Mouse (Mus musculus) MEL (cell line): Measurements from ENCODE around the gene Mre11a.

ENCODE experiments used
- CTCF ChIP-seq, 3 experiments: IDR thresholded peaks in 2 of 3; conservative IDR thresholded peaks in 1 of 3; 2 replicates each; pipeline ENCODE4 v1.5.1; 2011 to 2012; ENCODE audit warnings: low read length in 3 of 3, low read depth in 2 of 3, mild to moderate bottlenecking in 2 of 3, improper control_type of control experiment in 1 of 3, inconsistent platforms in 1 of 3, mixed read lengths in 1 of 3, moderate library complexity in 1 of 3; ENCODE audit not compliant: control insufficient read depth in 1 of 3, insufficient read depth in 1 of 3, poor library complexity in 1 of 3, severe bottlenecking in 1 of 3
- ETS1 ChIP-seq: IDR thresholded peaks from 2 replicates; pipeline ENCODE4 v1.6.1; 2012; ENCODE audit warnings: low read depth, mild to moderate bottlenecking, inconsistent platforms, low read length, improper control_type of control experiment, moderate library complexity
- JUND ChIP-seq: IDR thresholded peaks from 2 replicates; pipeline ENCODE4 v1.6.1; 2011; ENCODE audit warnings: low read depth, mild to moderate bottlenecking, improper control_type of control experiment, low read length
- POLR2A ChIP-seq, 2 experiments: IDR thresholded peaks; 2 replicates each; pipeline ENCODE4 v1.6.1; 2011 to 2012; ENCODE audit warnings: low read length in 2 of 2, mild to moderate bottlenecking in 2 of 2, control low read depth in 1 of 2, improper control_type of control experiment in 1 of 2, low read depth in 1 of 2, moderate library complexity in 1 of 2; ENCODE audit not compliant: control insufficient read depth in 1 of 2, insufficient read depth in 1 of 2, poor library complexity in 1 of 2
- POLR2AphosphoS5 ChIP-seq: IDR thresholded peaks from 2 replicates; pipeline ENCODE4 v1.6.1; 2012; ENCODE audit warnings: low read depth, borderline replicate concordance, mild to moderate bottlenecking, inconsistent platforms, low read length, moderate library complexity, mixed read lengths

DNA sequence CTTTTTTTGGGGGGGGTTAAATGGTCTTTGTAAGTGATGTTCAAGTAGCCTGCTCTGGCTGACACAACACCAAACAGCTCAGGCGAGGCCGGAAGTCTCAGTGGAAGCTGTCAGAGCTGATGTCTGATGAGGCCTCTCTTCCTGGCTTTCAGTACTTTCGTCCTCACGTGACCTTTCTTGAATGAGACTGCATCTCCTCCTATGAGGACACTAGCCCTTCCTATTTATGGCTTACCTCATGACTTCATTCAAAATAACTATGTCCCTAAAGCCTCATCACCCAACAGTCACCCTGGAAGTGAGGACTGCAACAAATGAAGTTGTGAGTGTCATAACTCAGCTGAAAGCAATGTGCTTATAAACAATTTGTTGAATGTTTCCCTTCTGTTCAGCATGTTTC, 100.2 kb downstream of the Mre11a start:
- TF ChIP-seq ETS1 (no peak), CTCF (IDR thresholded peaks at IDR 0.05 in 2 of 3, conservative IDR thresholded peaks at IDR 0.05 in 1 of 3; ENCODE audit: control insufficient read depth in 1 of 3, insufficient read depth in 1 of 3, low read depth in 2 of 3, low read length in 3 of 3, poor library complexity in 1 of 3, severe bottlenecking in 1 of 3) (no peak), JUND (no peak), POLR2AphosphoS5 (no peak), POLR2A (IDR thresholded peaks at IDR 0.05; ENCODE audit: control insufficient read depth in 1 of 2, insufficient read depth in 1 of 2, low read depth in 1 of 2, low read length in 2 of 2, poor library complexity in 1 of 2) (no peak)
